Mouse (Mus musculus) sigmoid colon, adult 10 weeks (tissue): ENCODE measurements around the gene Mat1a. TPM values are rescaled to one million over a fixed set of nuclear protein-coding genes. Genes with fewer than 3 reads are reported as not detected.

Source experiments
- polyA plus RNA-seq: library from polyadenylated mRNA; stranded (reverse); fragments of 350-450 nt; fragmentation: Illumina TruSeq; extraction: RNeasy Lipid Tissue Mini Kit (QIAGEN cat#74804); gene quantifications from one replicate; pipeline ENCODE4 v1.2.3, GENCODE M21; 2014; ENCODE audit warnings: low read depth, low replicate concordance

Gene Mat1a
- polyA plus RNA-seq, result not detected

DNA sequence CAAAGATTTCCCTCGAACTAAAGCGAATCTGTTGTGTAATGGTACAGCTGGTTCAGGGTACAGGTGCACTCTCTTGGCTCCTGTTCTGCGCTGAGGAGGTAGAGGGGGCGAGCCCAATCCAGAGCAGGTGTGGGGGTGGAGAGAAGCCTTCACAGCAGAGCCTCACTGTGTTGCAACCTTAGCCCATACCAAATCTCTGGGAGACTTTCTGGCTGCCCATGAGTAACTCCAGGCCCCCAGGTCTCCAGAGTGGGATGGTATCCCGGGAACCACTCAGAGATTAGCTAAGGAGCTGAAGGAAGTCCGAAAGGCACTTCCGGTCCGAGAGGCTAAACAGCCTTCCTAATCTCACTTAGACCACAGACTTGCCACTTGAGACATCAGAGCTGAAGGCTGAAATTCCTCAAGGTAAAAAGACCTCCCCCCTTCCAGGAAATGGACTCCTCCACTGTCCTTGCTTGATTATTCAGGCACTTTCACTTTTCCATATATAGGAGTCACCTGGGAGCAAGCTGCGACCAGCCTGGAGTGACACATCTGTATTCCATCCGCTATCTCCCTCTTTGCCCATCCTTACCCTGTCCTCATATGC is at the start of gene Mat1a:
Mat1a (plus strand) TSS at position 183 of the 592 bp plus-strand sequence.

DNA sequence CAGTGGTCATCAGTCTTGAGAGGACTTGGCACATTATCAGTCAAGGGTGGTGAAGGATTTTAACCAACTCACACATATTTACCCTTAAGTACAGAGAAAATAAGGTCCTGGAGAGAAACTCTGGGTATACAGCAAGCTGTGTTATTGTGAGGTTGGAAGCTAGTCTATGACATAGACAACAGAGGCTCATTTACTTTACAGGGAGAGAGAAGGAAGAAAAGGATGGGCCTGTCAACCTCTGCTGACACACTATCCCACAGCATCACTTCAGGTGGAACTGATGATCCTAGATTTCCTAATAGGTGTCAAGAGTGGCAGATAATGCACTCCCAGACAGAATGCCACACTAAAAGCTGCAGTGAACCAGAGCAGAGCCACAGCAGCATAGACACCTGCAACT is 35.7 kb upstream of the Mat1a start, which contains the start of gene Dydc2:
Dydc2 (minus strand) TSS at position 101 of the 400 bp plus-strand sequence.

DNA sequence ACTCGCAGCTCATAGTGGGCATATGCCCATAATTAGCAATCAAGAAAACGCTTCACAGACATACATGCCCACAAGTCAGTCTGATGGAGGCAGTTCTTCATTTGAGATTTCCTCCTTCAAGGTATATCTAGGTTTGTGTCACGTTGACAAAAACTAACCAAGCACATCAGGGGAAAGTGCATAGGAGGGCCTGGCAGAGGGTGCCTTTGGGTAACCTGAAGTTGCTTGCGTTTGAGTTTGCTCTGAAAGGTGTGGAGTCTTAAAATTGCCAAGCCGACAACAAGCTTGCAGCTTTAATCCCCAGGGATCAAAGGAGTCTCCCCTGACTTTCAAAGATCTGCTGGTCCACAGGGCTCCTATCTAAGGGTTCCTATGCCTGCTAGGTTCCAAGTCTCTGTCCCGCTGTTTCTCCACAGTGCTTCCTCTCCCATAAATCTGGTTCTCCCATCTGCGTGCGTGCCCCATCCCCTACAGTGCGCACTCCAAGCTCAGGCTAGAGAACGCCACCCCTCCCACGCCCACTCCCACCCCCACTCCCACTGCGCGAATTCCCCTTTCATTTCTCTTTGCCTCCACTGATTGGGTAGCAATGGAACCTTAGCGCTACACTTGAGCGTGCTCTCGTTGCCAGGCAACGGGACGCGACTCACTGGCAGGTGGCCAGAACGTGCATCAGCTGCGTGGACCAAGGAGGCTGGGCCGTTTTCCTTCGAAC is 32.4 kb upstream of the Mat1a start, which contains the start of gene Dydc1:
Dydc1 (plus strand) TSS at position 683 of the 715 bp plus-strand sequence.

DNA sequence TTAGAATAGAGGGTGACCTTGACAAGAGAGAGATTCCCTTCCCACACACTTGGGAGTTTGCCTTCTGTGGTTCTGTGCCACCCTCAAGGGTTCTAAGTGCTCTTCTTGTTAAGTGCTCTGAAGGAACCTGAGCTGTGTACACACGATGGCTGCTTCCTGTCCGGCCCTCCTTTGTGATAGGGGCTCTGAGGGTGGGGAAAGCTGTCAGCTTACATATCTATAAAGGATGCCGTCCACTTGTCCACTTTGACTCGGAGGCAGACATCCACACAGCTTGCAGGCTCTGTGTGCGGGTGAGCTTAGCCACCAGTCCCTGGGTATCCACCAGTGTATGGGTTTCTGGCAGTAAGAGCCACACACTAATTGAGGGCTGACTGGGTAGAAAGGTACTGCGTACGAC is 26.7 kb downstream of the Mat1a start, which contains the start of gene Sftpa1:
Sftpa1 (plus strand) TSS at position 243 of the 400 bp plus-strand sequence.

DNA sequence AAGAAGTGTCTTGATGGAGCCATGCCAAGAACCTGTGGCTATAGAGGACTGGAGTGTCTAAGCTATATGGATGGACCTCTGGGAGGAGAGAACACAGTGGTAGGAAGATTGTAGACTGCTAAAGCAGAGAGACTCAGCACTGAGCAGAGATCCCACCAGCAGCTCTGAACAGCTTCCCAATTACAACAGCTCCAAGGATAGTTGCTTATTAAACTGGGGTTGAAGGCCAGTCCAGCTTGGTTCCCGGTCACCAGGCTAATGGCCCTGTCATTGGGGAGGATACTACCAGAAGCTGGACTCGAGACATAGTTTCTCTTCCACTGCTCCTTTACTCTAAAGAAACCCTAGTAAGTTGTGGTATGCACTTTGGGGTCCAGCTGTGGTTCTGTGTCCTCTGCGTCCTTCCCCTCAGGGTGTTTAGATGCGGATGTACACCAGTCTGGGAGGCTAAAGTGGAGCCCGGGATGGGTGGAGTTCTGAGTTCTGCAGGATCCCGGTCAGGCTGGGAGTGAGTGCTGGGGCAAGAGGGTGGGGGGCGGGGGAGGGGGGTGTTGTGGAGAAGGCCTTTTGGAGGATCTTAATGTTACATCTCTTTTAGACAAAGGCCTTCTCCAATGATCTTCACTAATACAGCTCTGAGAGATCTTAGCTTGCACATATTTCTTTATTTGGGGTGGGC is 46.5 kb downstream of the Mat1a start, which contains the start of gene Mbl1:
Mbl1 (plus strand) TSS at position 239 of the 679 bp plus-strand sequence.

Other genes starting within 250 kb of the Mat1a start
- gene Sh2d4b, start 211.8 kb upstream of the Mat1a start, polyA plus RNA-seq, result 0.63 TPM
- gene Tspan14, start 138.2 kb upstream of the Mat1a start, polyA plus RNA-seq, result 11.8 TPM
- gene Fam213a, start 91.2 kb upstream of the Mat1a start, polyA plus RNA-seq, result 29.1 TPM
- not detected for gene Dydc2, start 35.8 kb upstream of the Mat1a start, polyA plus RNA-seq
- not detected for gene Dydc1, start 32.1 kb upstream of the Mat1a start, polyA plus RNA-seq
- gene Sftpa1, start 26.7 kb downstream of the Mat1a start, polyA plus RNA-seq, result not detected
- not detected for gene Mbl1, start 46.4 kb downstream of the Mat1a start, polyA plus RNA-seq
- gene Sftpd, start 80.1 kb downstream of the Mat1a start, polyA plus RNA-seq, result not detected
- gene Gm2832, start 173.8 kb downstream of the Mat1a start, polyA plus RNA-seq, result not detected
- gene Gm5798, start 243.6 kb downstream of the Mat1a start, polyA plus RNA-seq, result not detected